Comparison of ENCODE assay signal across 9 mouse cellular contexts in the genomic region with DNA sequence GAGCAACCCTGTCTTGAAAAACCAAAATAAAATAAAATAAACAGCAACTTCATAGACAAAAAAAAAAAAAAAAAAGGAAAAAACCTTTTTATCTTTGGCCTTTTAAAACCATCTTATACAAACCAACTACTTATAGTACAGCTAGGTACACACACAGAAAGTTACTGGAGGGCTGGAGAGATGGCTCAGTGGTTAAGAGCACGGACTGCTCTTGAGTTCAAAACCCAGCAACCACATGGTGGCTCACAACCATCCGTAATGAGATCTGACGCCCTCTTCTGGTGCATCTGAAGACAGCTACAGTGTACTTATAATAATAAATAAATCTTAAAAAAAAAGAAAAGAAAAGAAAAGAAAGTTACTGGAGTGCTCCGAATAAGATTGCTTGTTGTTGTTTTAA. TPM values are rescaled to one million over a fixed set of nuclear protein-coding genes. Genes with fewer than 3 reads are reported as not detected.
A peak's percentile ranks its signal among the peaks of the same experiment; 100 is the strongest.
DNase-seq lines count a peak whose midpoint lies in the region; ATAC-seq and TF ChIP-seq lines count a peak whose summit lies in the region.
"Not testable (repeated sequence)": the region's sequence is repeated elsewhere in the genome, so short reads cannot be mapped to it uniquely, and the experiment has no call there.
"Had no signal": no experiment of that assay in that cellular context is flagged by ENCODE, and none has a peak within 500 bp of the region (broad histone marks: within the 10 kb centered on the region; RNA-seq: fewer than 3 reads in every experiment).

No protein-coding gene starts in this region.

- TF ChIP-seq RAD21 in MEL (IDR thresholded peaks at IDR 0.05; ENCODE audit: low read depth, low read length) = not testable (repeated sequence)

- H3K27me3 ChIP-seq in MEL (ENCODE audit: control insufficient read depth in 1 of 2, insufficient read depth in 2 of 2, low read length in 2 of 2); intestine, postnatal 0 days (replicated peaks; ENCODE audit: control insufficient read depth, insufficient read depth, low read length); stomach, postnatal 0 days (ENCODE audit: control insufficient read depth, insufficient read depth, low read length): not testable (repeated sequence)

- H3K9ac ChIP-seq in MEL (ENCODE audit: control insufficient read depth, low read depth, low read length, poor library complexity, severe bottlenecking); intestine, postnatal 0 days (ENCODE audit: low read depth, low read length); stomach, postnatal 0 days (ENCODE audit: low read length): not testable (repeated sequence)

- not testable (repeated sequence) for ATAC-seq in intestine, postnatal 0 days; stomach, postnatal 0 days (ENCODE audit: low FRiP score, low TSS enrichment)

- TF ChIP-seq POLR2A in MEL (IDR thresholded peaks at IDR 0.05; ENCODE audit: control insufficient read depth in 1 of 2, insufficient read depth in 1 of 2, low read depth in 1 of 2, low read length in 2 of 2, poor library complexity in 1 of 2) = not testable (repeated sequence)

- H3K4me3 ChIP-seq in MEL (ENCODE audit: control insufficient read depth in 1 of 2, insufficient read depth in 1 of 2, low read depth in 2 of 2, low read length in 2 of 2); gastrocnemius, adult 2 months; intestine, postnatal 0 days (ENCODE audit: low read depth, low read length); left cerebral cortex, adult 2 months; stomach, postnatal 0 days (ENCODE audit: low read depth, low read length): not testable (repeated sequence)

- not testable (repeated sequence) for H3K9me3 ChIP-seq in MEL (replicated peaks; ENCODE audit: insufficient read depth, low read length); intestine, postnatal 0 days (ENCODE audit: control insufficient read depth); stomach, postnatal 0 days (ENCODE audit: control insufficient read depth, low read length)

- H3K36me3 ChIP-seq in MEL (ENCODE audit: control insufficient read depth in 1 of 2, insufficient read depth in 2 of 2, low read length in 2 of 2); stomach, postnatal 0 days (ENCODE audit: control insufficient read depth, insufficient read depth, low read length): not testable (repeated sequence)
- peaks cover 29% of the 10 kb centered on the region for H3K36me3 ChIP-seq in intestine, postnatal 0 days (ENCODE audit: control insufficient read depth, insufficient read depth)

- 71% methylated on average over 4 of the region's 4 CpGs for WGBS in intestine, postnatal 0 days
- 66% methylated on average over 4 of the region's 4 CpGs for WGBS in stomach, postnatal 0 days

- not testable (repeated sequence) for H3K79me2 ChIP-seq in MEL (ENCODE audit: control insufficient read depth, insufficient read depth, low read length, poor library complexity)

- not testable (repeated sequence) for H3K4me2 ChIP-seq in intestine, postnatal 0 days (replicated peaks; ENCODE audit: low read depth); stomach, postnatal 0 days (replicated peaks; ENCODE audit: low read depth)

- DNase-seq in A20 (ENCODE audit: low read depth, low spot score) = peak; percentile 57
- not testable (repeated sequence) for DNase-seq in MEL (ENCODE audit: low read depth, low spot score); gastrocnemius, adult 2 months; left cerebral cortex, adult 2 months (ENCODE audit: extremely low spot score in 1 of 2, low spot score in 2 of 2); stomach, postnatal 0 days (ENCODE audit: low spot score)

- TF ChIP-seq EP300 in MEL (IDR thresholded peaks at IDR 0.05; ENCODE audit: low read depth in 1 of 2, low read length in 2 of 2); stomach, postnatal 0 days (optimal IDR thresholded peaks at IDR 0.05): not testable (repeated sequence)

- TF ChIP-seq CTCF in MEL (IDR thresholded peaks at IDR 0.05 in 2 of 3, conservative IDR thresholded peaks at IDR 0.05 in 1 of 3; ENCODE audit: control insufficient read depth in 1 of 3, insufficient read depth in 1 of 3, low read depth in 2 of 3, low read length in 3 of 3, poor library complexity in 1 of 3, severe bottlenecking in 1 of 3) = peak in 1 of 3 experiments; percentile 39; a peak in 1 of 6 replicates
- TF ChIP-seq CTCF in gastrocnemius, adult 2 months (IDR thresholded peaks at IDR 0.05) = peak; percentile 22; the same call in 1 of the 2 replicates
- TF ChIP-seq CTCF in intestine, postnatal 0 days (IDR thresholded peaks at IDR 0.05; ENCODE audit: low read depth) = peak; percentile 29
- TF ChIP-seq CTCF in left cerebral cortex, adult 2 months (IDR thresholded peaks at IDR 0.05) = peak; percentile 10
- 0 out of 2 replicates have a peak, but pooled peaks have one; percentile 24 for TF ChIP-seq CTCF in stomach, postnatal 0 days (IDR thresholded peaks at IDR 0.05; ENCODE audit: low read depth)

- H3K27ac ChIP-seq in MEL (ENCODE audit: control insufficient read depth, low read depth, low read length); gastrocnemius, adult 2 months; intestine, postnatal 0 days (ENCODE audit: low read depth, low read length); left cerebral cortex, adult 2 months; stomach, postnatal 0 days (replicated peaks): not testable (repeated sequence)

- intact Hi-C loops in gastrocnemius, adult 2 months (cut with DNase I); left cerebral cortex, adult 2 months (cut with DNase I): not testable (repeated sequence)

- not testable (repeated sequence) for H3K4me1 ChIP-seq in MEL (ENCODE audit: control insufficient read depth in 1 of 2, insufficient read depth in 2 of 2, low read length in 2 of 2); intestine, postnatal 0 days (replicated peaks; ENCODE audit: control insufficient read depth, insufficient read depth, low read length); stomach, postnatal 0 days (replicated peaks; ENCODE audit: control insufficient read depth, insufficient read depth)

TF ChIP-seq in MEL, 35 proteins besides CTCF, POLR2A, EP300 and RAD21:
- peak; percentile 37; the same call in 1 of the 2 replicates for TF ChIP-seq ZNF384 (IDR thresholded peaks at IDR 0.05; ENCODE audit: low read depth, low read length)
TF ChIP-seq in MEL: peak in this region for 1; not testable (repeated sequence) for 34.

RNA-seq across cellular contexts. Expression of gene Mgarp, which starts 5.5 kb away (rescaled TPM):
- total RNA-seq in MEL (2012; rRNA removed) = 0.65 and 2.0 TPM in 2 replicates
- polyA plus RNA-seq in MEL (2012; ENCODE audit: insufficient read depth in 1 of 2, insufficient read length in 2 of 2, low read depth in 1 of 2, low replicate concordance in 2 of 2, missing spikeins in 1 of 2) = 1 to 10 TPM in 1 of 2 experiments, not detected in 1; 5.2 TPM
- total RNA-seq in gastrocnemius, adult 2 months (2021) = not detected
- 0.41 and 0.59 TPM in 2 replicates for polyA plus RNA-seq in intestine, postnatal 0 days (2015; fragmentation: Nextera tagmentation; extraction: Ambion mirVana)
- not detected for total RNA-seq in left cerebral cortex, adult 2 months (2021)
- polyA plus RNA-seq in stomach, postnatal 0 days (2015; fragmentation: Nextera tagmentation; extraction: Ambion mirVana) = 0.73 and 0.82 TPM in 2 replicates
- total RNA-seq: common myeloid progenitor, adult 5-6 weeks; gastrocnemius, postnatal 25 days; hematopoietic stem cell, adult 5-6 weeks had no signal

RNA-seq across cellular contexts. Expression of gene Ndufc1, which starts 6.7 kb away (rescaled TPM):
- total RNA-seq in MEL (2012; rRNA removed) = 207 and 214 TPM in 2 replicates
- polyA plus RNA-seq in MEL (2012; ENCODE audit: insufficient read depth in 1 of 2, insufficient read length in 2 of 2, low read depth in 1 of 2, low replicate concordance in 2 of 2, missing spikeins in 1 of 2) = 100 to 1,000 TPM in 1 of 2 experiments, not detected in 1; 115 TPM
- 1,000 to 10,000 TPM; 1,007 to 1,209 TPM for total RNA-seq in gastrocnemius, adult 2 months (2021)
- 1,384 and 1,395 TPM in 2 replicates for polyA plus RNA-seq in intestine, postnatal 0 days (2015; fragmentation: Nextera tagmentation; extraction: Ambion mirVana)
- 100 to 1,000 TPM; 286 to 307 TPM for total RNA-seq in left cerebral cortex, adult 2 months (2021)
- polyA plus RNA-seq in stomach, postnatal 0 days (2015; fragmentation: Nextera tagmentation; extraction: Ambion mirVana) = 884 and 979 TPM in 2 replicates

RNA-seq across cellular contexts. Expression of gene Naa15, which starts 12.9 kb away (rescaled TPM):
- total RNA-seq in MEL (2012; rRNA removed) = 36.6 and 43.4 TPM in 2 replicates
- polyA plus RNA-seq in MEL (2012; ENCODE audit: insufficient read depth in 1 of 2, insufficient read length in 2 of 2, low read depth in 1 of 2, low replicate concordance in 2 of 2, missing spikeins in 1 of 2) = 100 to 1,000 TPM in 1 of 2 experiments, 10 to 100 TPM in 1; 61.6 to 558 TPM
- 10 to 100 TPM; 44.5 to 50.0 TPM for total RNA-seq in gastrocnemius, adult 2 months (2021)
- 14.4 and 16.3 TPM in 2 replicates for polyA plus RNA-seq in intestine, postnatal 0 days (2015; fragmentation: Nextera tagmentation; extraction: Ambion mirVana)
- 10 to 100 TPM; 50.1 to 54.6 TPM for total RNA-seq in left cerebral cortex, adult 2 months (2021)
- polyA plus RNA-seq in stomach, postnatal 0 days (2015; fragmentation: Nextera tagmentation; extraction: Ambion mirVana) = 16.3 and 19.0 TPM in 2 replicates
